Mouse (Mus musculus): ENCODE measurements at regions not wholly inside any gene's neighbourhood (a gene's known extent, or its start where the extent isn't known, plus 50 kb on each side); places are given as distances from the start of the nearest gene placed in this dataset.

DNA sequence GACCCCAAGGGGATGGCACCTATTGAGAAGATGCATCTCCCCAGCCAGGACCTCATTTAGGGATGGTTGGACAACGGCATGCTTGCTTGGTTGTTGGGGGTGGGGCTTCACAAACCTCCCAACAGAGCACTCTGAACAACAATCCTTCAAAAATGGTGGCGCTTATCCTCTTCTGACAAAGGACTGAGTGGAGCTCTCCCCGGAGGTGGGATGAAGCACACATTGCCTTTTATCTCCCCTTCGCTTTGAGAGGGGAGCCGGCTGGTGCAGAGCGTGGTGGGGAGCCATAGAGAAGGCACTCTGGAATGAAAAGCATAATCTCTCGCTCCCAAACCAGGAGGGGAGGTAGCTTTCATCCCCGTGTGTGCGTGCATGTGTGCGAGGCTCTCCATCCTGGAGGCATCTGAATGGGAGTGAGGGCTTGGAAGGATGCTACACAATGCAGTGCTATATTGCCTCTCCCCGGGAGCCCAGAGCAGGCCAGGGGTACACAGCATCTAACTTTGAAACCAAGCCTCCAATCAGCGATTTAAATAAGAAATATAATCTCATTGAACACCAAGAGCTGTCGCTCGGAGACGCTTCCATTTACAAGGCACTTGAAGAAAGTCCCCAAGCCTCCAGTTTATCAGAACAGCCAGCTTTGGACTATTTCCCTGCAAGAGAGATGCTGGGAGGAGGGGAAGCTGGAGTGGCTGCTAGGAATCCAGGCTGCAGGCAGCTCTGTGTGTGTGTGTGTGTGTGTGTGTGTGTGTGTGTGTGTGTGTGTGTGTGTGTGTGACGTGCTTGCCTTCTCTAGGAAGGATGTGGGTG, 131.5 kb downstream of the Rps24 start:
- ATAC-seq (replicated peaks; ENCODE audit: poor library complexity, severe bottlenecking): no peak

GRCm38 (mm10) chr14:24631994-24632393, 145.1 kb downstream of the Rps24 start:
- no peak for ATAC-seq (replicated peaks; ENCODE audit: poor library complexity, severe bottlenecking)

DNA sequence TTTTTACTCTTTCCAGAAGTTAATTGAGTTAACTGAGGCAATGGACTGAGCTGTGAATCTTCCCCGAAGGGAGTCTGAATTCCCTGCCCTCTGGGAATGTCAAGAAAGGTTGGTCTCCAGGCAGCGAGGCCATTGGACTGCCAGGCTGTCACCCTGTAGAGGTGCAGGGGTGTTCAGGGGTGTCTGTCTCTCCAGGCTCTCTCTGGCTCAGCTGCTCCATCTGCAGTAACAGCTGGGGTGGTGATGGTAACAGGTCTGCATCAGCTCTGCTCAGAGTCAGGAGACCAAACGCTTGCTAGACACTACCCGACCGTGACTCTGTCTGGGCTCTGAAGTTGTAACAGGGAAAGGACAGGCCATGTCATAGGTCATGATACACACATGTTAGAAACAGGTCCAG, 154.9 kb downstream of the Rps24 start:
- no peak for ATAC-seq (replicated peaks; ENCODE audit: poor library complexity, severe bottlenecking)

DNA sequence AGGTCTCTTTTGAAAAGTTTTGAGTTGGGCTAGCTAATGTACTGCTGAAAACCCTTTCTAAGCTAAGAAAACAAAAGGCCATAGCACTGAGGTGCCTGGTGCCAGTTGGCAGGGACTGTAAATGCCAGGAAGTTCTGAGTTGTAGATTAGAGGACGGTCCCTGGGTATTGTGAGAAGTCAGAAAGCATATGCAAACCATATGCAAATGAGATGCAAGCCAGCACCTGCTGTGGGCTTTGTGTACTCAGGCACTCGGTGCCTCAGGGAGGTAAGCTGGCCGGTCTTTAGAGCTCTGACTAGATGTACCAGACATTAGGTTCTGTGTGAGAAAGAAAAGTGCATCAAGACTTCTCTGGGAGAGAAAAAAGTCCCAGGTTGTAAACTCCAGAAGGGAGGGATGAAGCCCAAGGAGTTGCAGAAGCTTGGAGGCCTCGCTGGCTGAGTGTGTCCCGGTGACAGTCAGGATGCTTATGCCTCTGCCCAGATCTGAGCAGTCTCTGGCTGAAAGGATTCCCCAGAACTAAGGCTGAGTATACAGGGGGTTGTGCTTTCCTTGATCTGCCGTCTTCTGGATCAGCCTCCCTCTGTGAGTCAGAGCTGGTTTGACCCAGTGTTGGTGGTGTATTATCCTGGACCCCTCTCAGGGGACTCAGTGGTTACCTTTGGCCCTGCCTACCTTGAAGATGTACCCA, 157.3 kb downstream of the Rps24 start:
- ATAC-seq (replicated peaks; ENCODE audit: poor library complexity, severe bottlenecking): no peak

DNA sequence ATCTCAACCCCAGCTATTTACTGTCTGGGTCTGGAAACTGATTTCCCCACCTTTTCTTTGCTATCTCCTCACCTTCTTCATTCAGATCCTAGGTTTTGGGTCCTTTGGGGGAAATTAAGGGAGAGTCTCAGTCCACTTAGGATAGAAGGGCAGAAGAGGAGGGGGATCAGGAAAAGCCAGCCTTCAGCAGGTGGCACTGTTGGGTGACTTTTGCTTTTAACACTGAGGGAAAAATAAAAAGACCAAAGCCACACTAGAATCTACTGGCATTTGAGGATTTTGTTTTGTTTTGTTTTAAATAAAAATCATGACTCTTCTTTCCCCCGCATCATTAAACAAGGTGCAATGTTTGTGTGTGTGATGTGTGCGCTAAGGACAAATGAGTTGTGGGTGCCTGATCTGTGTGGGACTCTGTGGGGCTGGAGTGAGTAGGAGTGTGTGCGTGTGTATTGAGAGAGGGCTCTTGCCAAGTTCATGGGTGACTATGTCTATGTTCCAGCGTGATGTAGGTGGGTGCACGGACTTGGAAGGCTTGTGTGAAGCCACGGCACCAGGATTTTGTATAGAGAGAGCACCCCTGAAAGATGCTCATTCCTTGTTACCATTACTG, 159.4 kb downstream of the Rps24 start:
- ATAC-seq (replicated peaks; ENCODE audit: poor library complexity, severe bottlenecking): no peak

- ATAC-seq (replicated peaks; ENCODE audit: poor library complexity, severe bottlenecking): no peak
Observed at GRCm38 (mm10) chr14:24647722-24648121, 160.8 kb downstream of the Rps24 start.

DNA sequence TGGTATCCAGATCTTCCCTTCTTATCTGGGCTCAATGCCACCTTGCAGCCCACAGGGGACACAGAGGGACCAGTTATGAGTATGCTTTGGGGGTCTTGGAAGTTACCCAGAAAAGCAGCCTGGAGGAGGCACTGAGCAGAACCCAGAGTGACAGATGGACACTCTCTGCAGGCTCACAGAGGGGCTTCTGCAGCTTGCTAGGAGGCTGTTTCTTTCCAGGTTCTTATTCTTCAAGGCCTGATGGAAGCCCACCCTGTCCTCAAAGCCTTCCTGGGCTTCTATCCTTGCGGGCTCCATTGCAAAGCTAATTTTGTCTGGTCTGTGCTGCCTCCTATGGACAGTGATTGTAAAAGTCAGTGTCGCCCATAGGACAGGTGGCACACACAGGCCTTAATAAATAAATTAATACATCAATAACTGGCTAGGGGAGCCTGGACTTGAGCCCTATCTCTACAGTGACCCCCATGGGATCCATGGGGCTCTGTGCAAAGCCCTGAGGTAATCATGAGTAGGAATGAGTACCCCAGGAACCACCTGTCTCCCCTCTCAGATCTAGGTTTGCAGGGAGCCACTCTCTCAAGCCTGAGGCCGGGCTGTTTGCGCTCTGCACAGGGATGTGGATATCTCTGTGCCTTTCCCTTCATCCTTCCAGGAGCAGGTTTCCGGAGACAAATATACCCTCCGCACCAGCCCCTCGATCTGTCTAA, 163.4 kb downstream of the Rps24 start:
- no peak for ATAC-seq (replicated peaks; ENCODE audit: poor library complexity, severe bottlenecking)

- ATAC-seq (replicated peaks; ENCODE audit: poor library complexity, severe bottlenecking): no peak
Observed at GRCm38 (mm10) chr14:24650902-24651270, 164.0 kb downstream of the Rps24 start.

GRCm38 (mm10) chr14:24652591-24652990, 165.7 kb downstream of the Rps24 start:
- ATAC-seq (replicated peaks; ENCODE audit: poor library complexity, severe bottlenecking): no peak

DNA sequence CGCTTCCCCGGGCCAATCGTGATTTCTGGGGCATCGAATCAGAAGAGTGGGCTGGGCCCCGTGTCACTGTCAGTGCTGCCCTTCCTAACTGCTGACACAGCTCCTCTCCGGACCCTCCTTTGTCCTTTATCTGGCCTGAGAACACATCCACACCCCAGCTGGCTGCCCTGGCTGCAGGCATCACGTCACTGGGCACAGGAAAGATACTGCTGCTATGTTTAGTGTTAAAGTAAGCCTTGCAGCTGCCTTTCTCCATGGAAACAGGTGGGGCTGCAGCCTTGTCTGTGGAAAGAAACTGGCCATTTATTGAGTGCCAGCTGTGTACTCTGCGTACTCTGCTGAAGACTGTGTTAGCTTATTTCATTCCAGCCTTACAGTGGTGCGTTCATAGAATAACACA, 168.7 kb downstream of the Rps24 start:
- ATAC-seq (replicated peaks; ENCODE audit: poor library complexity, severe bottlenecking): no peak

DNA sequence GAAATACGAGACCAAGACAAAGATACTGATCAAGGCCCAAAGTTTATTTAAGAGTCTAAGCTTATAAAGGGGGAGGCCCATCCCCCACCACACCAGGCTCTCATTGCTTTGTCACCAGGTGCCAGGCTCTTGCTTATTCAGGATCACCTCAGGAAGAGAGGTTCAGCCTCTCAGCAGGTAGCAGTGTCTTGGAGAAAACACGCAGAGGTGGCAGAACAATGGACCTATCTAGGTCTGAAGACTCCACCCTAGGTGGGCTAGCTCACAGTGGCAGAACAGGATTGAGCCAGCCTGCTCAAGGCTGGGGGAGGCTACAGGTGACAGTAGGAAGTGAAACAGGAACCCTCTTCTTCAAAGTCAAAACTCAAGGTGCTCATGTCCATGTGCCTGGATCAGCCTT, 174.9 kb downstream of the Rps24 start:
- no peak for ATAC-seq (replicated peaks; ENCODE audit: poor library complexity, severe bottlenecking)

GRCm38 (mm10) chr14:24665210-24665609, 178.3 kb downstream of the Rps24 start:
- no peak for ATAC-seq (replicated peaks; ENCODE audit: poor library complexity, severe bottlenecking)
